Mouse (Mus musculus) cortical plate, adult 2 months (tissue): Measurements from ENCODE around the gene Cul5.

ENCODE experiments used
- CTCF ChIP-seq: fragments of 200-500 bp; IDR thresholded peaks from 2 replicates; pipeline ENCODE4 v1.5.1; 2011; ENCODE audit warnings: mild to moderate bottlenecking, control low read depth, low read length; ENCODE audit not compliant: insufficient read depth; ENCODE audit errors: extremely low read depth
- POLR2A ChIP-seq: fragments of 200-500 bp; IDR thresholded peaks from 2 replicates; pipeline ENCODE4 v1.6.1; 2011; ENCODE audit warnings: mild to moderate bottlenecking, low read length, control low read depth; ENCODE audit not compliant: insufficient read depth; ENCODE audit errors: extremely low read depth

DNA sequence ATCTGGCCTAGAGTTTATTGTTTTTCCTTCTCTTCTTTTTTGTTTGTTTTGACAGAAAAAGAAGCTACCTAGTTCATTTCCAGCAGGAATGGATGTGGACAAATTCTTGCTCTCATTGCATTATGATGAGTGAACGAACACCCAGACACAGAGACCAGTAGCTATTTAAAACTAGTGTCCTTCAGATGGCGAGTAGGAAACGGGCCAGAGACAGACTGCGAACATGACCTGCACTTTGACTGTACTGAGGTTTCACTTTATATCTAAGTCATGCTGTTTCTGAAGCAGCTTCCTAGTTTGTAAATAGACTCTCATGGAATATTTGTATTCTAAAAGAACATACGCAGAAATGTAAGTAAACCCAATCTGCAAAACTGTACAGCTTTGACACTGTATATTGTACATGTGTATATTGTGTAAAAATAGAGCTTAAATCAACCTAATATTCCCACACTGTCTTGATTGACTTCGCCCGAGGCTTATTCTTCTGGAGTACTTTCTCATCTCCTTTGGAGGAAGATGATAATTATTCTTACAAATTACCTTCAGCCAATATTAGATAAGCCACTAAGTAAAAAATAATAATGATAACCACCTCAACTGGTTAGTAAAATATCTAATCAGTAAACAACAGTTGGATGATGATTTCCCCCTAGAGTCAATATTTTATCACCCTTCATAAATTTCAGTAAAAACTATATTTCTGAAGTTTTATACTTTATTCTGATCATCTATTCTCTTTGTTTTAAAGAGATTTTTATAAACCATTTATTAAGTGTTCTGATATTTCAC, 97.1 kb downstream of the Cul5 start:
- TF ChIP-seq CTCF (no peak), POLR2A (no peak)
